Mouse (Mus musculus): Measurements from ENCODE around the gene Aldh3b2. TPM values are rescaled to one million over a fixed set of nuclear protein-coding genes. Genes with fewer than 3 reads are reported as not detected.

Aldh3b2 gene
- polyA plus RNA-seq (2015; fragmentation: Nextera tagmentation; extraction: Ambion mirVana): 44.0 and 68.7 TPM in 2 replicates

DNA sequence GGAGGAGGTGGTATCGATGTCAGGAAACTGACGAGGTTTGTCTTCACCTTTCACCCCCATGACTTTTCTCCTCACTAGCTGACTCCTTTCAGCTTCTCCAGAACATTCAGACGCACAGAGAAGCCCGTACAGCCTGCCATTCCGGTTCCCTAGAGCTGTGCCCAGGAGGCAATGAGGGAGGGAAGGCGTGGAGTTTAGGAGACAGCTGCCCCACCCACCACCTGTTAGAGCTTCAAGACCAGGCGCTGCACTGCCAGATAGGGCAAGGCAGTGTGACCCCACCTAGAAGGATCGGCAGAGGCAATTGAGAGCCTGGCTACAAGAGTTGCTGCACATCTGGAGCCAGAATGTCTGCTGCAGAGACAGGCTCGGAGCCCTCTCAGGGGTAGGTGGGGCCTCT lies at the start of gene Aldh3b2:
Gene Aldh3b2, plus strand, starts transcription at position 100 of the 400 bp plus-strand sequence.
- no peaks in the 10 kb centered on the region for H3K9me3 ChIP-seq (replicated peaks; ENCODE audit: control insufficient read depth, low read length)
- 0 out of 2 replicates have a peak within 1 kb of the TSS, but pooled peaks have one; percentile 43 for H3K9ac ChIP-seq (ENCODE audit: low read length)
- WGBS: 26% methylated on average over 9 of the region's 9 CpGs
- H3K27me3 ChIP-seq (ENCODE audit: control insufficient read depth, insufficient read depth, low read length): no peaks in the 10 kb centered on the region
- H3K27ac ChIP-seq (ENCODE audit: low read length): peak within 1 kb of the TSS; percentile 40
- ATAC-seq (ENCODE audit: insufficient read depth, low FRiP score): peak; percentile 87; the same call in 1 of the 2 replicates
- peak within 1 kb of the TSS; percentile 3 for H3K4me3 ChIP-seq (replicated peaks; ENCODE audit: low read length)
- no peaks in the 10 kb centered on the region for H3K36me3 ChIP-seq (ENCODE audit: control insufficient read depth, insufficient read depth, low read length)
- H3K4me1 ChIP-seq (ENCODE audit: control insufficient read depth, insufficient read depth, low read length): peaks cover 4% of the 10 kb centered on the region; the same call in 1 of the 2 replicates
- H3K4me2 ChIP-seq (ENCODE audit: low read depth, low read length): peak within 1 kb of the TSS; percentile 17; the same call in 1 of the 2 replicates

DNA sequence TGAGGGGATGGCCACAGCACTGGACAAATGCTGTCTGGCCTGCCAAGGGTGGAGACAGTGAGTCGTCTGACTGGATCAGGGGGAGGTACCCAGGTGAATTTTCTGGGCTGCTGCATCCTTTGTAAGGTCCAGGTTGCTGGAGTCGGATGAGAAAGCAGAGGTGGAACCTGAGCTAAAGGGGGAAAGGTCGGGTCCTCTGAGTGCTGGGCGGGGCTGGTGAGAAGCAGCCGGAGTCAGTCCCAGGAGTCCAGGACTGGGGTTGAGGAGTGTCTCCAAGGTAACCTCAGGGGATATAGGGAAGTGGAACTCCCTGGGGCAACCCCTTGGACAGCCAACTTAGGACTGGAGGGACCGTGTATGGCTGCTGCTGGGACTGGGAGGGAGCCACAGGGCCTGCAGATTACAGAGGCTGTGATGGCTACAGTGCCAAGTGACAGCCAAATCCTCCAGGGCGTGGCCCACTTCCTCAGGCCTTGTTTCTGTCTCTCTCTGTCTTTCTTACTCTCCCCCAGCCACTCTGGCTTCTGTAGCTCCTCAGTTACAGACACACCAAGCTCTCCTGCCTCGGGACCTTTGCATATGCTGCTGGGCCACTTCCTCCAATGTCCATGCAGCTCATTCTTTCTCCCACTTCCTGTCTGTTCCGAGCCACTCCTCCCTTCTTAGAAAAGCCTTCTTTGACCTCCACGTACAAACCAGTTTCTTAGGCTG lies 49.3 kb upstream of the Aldh3b2 start:
- peak overlapping the region; percentile 34 for H3K27ac ChIP-seq (ENCODE audit: low read length)
- WGBS: 49% methylated on average over 10 of the region's 10 CpGs
- H3K27me3 ChIP-seq (ENCODE audit: control insufficient read depth, insufficient read depth, low read length): no peaks in the 10 kb centered on the region
- H3K4me3 ChIP-seq (replicated peaks; ENCODE audit: low read length): no peak overlapping the region
- H3K9me3 ChIP-seq (replicated peaks; ENCODE audit: control insufficient read depth, low read length): no peaks in the 10 kb centered on the region
- H3K36me3 ChIP-seq (ENCODE audit: control insufficient read depth, insufficient read depth, low read length): no peaks in the 10 kb centered on the region
- H3K4me2 ChIP-seq (ENCODE audit: low read depth, low read length): no peak overlapping the region
- no peak for ATAC-seq (ENCODE audit: insufficient read depth, low FRiP score)
- no peak overlapping the region for H3K9ac ChIP-seq (ENCODE audit: low read length)
- peaks cover 8% of the 10 kb centered on the region; the same call in 1 of the 2 replicates for H3K4me1 ChIP-seq (ENCODE audit: control insufficient read depth, insufficient read depth, low read length)

DNA sequence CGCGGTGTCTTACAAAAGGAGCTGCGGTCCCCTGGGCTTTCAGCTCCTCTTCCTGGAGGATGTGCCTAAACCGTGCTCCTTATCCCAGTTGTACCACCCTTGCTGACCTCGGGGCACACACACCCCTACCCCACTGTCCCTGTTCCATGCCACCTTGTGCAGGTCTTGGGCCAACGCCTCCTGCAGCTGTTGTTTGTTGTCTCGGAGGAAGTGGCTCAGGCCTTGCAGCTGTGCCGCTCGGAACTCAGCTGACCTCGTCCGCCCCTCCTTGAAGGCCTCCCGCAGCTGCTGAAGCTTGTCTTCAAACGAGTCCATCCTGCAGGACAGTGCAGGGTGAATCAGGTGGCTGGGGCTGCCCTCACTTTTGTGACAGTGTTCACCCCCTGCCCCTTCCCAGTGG lies 48.5 kb upstream of the Aldh3b2 start:
- ATAC-seq (ENCODE audit: insufficient read depth, low FRiP score): 0 out of 2 replicates have a peak, but pooled peaks have one; percentile 27
- no peaks in the 10 kb centered on the region for H3K36me3 ChIP-seq (ENCODE audit: control insufficient read depth, insufficient read depth, low read length)
- H3K9ac ChIP-seq (ENCODE audit: low read length): no peak overlapping the region
- no peak overlapping the region for H3K4me3 ChIP-seq (replicated peaks; ENCODE audit: low read length)
- peaks cover 8% of the 10 kb centered on the region; the same call in 1 of the 2 replicates for H3K4me1 ChIP-seq (ENCODE audit: control insufficient read depth, insufficient read depth, low read length)
- 49% methylated on average over 13 of the region's 13 CpGs for WGBS
- H3K4me2 ChIP-seq (ENCODE audit: low read depth, low read length): no peak overlapping the region
- no peaks in the 10 kb centered on the region for H3K27me3 ChIP-seq (ENCODE audit: control insufficient read depth, insufficient read depth, low read length)
- H3K27ac ChIP-seq (ENCODE audit: low read length): peak overlapping the region; percentile 34
- no peaks in the 10 kb centered on the region for H3K9me3 ChIP-seq (replicated peaks; ENCODE audit: control insufficient read depth, low read length)

DNA sequence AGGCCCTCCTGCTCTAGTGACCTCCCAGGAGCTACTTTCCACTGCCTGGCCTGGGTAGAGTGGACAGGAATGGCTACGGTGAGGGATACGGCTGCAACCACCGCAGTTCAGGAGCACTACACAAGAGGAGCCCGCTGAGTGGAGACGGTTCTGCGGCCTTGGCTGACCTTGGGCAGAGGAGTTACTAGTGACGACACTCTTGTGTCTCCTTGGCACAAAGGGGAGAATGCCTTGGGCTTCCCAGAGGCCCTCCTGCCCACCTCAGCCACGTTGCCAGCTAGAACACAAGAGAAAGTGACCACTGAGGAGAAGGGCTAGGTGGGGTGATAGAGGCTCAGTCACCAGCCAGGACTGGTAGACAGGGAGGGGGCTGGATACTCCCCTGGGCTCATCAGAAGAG lies 47.9 kb upstream of the Aldh3b2 start:
- Histone ChIP-seq H3K4me2 (ENCODE audit: low read depth, low read length) (no peak overlapping the region), H3K9ac (ENCODE audit: low read length) (no peak overlapping the region), H3K27me3 (ENCODE audit: control insufficient read depth, insufficient read depth, low read length) (no peaks in the 10 kb centered on the region), H3K4me3 (replicated peaks; ENCODE audit: low read length) (no peak overlapping the region), H3K36me3 (ENCODE audit: control insufficient read depth, insufficient read depth, low read length) (no peaks in the 10 kb centered on the region), H3K4me1 (ENCODE audit: control insufficient read depth, insufficient read depth, low read length) (peaks cover 8% of the 10 kb centered on the region; the same call in 1 of the 2 replicates), H3K9me3 (replicated peaks; ENCODE audit: control insufficient read depth, low read length) (no peaks in the 10 kb centered on the region), H3K27ac (ENCODE audit: low read length) (peak overlapping the region; percentile 34)
- WGBS: 74% methylated on average over 8 of the region's 8 CpGs
- no peak for ATAC-seq (ENCODE audit: insufficient read depth, low FRiP score)

DNA sequence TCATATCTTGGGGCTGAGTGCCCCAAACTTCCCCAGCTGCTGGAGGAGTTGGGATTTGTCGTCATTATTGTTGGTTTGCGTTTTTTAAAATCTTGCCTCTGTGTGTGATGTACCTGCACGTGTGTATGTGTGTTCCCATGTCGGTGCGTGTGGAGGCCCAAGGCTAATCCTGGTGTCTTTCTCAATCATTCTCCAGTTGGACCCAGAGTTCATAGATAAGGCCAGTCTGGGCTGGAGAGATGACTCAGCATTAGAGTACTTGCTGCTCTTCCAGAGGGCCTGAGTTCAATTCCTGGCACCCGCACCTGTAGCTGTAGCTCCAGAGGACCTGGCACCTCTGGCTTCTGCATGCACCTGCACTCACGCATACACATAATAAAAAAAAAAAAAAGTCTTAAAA lies 47.3 kb upstream of the Aldh3b2 start:
- Histone ChIP-seq H3K4me2 (ENCODE audit: low read depth, low read length) (no peak overlapping the region), H3K9ac (ENCODE audit: low read length) (no peak overlapping the region), H3K9me3 (replicated peaks; ENCODE audit: control insufficient read depth, low read length) (no peaks in the 10 kb centered on the region), H3K27me3 (ENCODE audit: control insufficient read depth, insufficient read depth, low read length) (no peaks in the 10 kb centered on the region), H3K27ac (ENCODE audit: low read length) (no peak overlapping the region), H3K4me1 (ENCODE audit: control insufficient read depth, insufficient read depth, low read length) (peaks cover 13% of the 10 kb centered on the region; the same call in 1 of the 2 replicates), H3K4me3 (replicated peaks; ENCODE audit: low read length) (no peak overlapping the region), H3K36me3 (ENCODE audit: control insufficient read depth, insufficient read depth, low read length) (no peaks in the 10 kb centered on the region)
- WGBS: 89% methylated on average over 7 of the region's 7 CpGs
- no peak for ATAC-seq (ENCODE audit: insufficient read depth, low FRiP score)

DNA sequence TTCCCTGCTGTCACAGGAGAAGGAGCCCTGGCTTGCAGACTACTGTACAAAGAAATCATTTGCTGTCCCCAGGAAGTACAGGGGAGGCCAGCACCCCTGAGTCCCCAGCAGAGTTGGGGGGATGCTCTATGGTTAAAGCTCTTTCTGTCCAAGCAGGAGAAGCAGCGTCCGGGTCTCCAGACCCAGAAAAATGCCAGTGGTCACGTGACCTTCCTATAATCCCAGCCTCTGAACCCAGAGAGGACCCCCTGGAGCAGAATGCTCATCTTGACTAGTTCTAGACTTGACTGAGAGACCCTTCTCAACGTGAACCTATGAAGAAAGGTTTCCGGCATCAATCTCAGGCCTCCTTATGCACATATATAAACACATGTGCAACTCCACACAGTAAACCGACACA lies 46.3 kb upstream of the Aldh3b2 start:
- Histone ChIP-seq H3K36me3 (ENCODE audit: control insufficient read depth, insufficient read depth, low read length) (no peaks in the 10 kb centered on the region), H3K9ac (ENCODE audit: low read length) (no peak overlapping the region), H3K9me3 (replicated peaks; ENCODE audit: control insufficient read depth, low read length) (no peaks in the 10 kb centered on the region), H3K4me2 (ENCODE audit: low read depth, low read length) (no peak overlapping the region), H3K4me3 (replicated peaks; ENCODE audit: low read length) (no peak overlapping the region), H3K27me3 (ENCODE audit: control insufficient read depth, insufficient read depth, low read length) (no peaks in the 10 kb centered on the region), H3K4me1 (ENCODE audit: control insufficient read depth, insufficient read depth, low read length) (peaks cover 23% of the 10 kb centered on the region; the same call in 1 of the 2 replicates), H3K27ac (ENCODE audit: low read length) (no peak overlapping the region)
- 81% methylated on average over 6 of the region's 6 CpGs for WGBS
- no peak for ATAC-seq (ENCODE audit: insufficient read depth, low FRiP score)

DNA sequence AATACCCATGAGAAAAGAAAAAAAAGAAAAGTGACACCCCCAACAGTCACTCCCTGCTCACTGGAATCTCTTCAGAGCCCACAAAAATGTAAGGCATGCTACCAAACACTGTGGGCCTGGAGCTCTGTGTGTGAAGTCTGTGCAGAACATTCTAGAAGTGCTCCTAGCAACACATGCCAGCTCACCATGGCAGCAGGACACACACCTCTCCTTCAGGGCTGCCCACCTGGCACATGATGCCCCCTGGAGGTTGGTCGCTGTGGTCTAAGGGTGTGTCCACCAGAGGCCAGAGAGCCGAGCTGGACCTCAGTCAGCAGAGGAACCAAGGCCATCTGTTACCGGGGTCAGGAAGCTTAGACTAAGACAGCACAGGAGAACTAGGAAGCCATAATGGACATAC lies 45.8 kb upstream of the Aldh3b2 start:
- no peaks in the 10 kb centered on the region for H3K27me3 ChIP-seq (ENCODE audit: control insufficient read depth, insufficient read depth, low read length)
- WGBS: 56% methylated on average over 3 of the region's 3 CpGs
- H3K36me3 ChIP-seq (ENCODE audit: control insufficient read depth, insufficient read depth, low read length): no peaks in the 10 kb centered on the region
- H3K4me1 ChIP-seq (ENCODE audit: control insufficient read depth, insufficient read depth, low read length): peaks cover 23% of the 10 kb centered on the region; the same call in 1 of the 2 replicates
- no peak overlapping the region for H3K4me3 ChIP-seq (replicated peaks; ENCODE audit: low read length)
- no peak overlapping the region for H3K27ac ChIP-seq (ENCODE audit: low read length)
- ATAC-seq (ENCODE audit: insufficient read depth, low FRiP score): no peak
- H3K4me2 ChIP-seq (ENCODE audit: low read depth, low read length): no peak overlapping the region
- no peaks in the 10 kb centered on the region for H3K9me3 ChIP-seq (replicated peaks; ENCODE audit: control insufficient read depth, low read length)
- H3K9ac ChIP-seq (ENCODE audit: low read length): no peak overlapping the region

DNA sequence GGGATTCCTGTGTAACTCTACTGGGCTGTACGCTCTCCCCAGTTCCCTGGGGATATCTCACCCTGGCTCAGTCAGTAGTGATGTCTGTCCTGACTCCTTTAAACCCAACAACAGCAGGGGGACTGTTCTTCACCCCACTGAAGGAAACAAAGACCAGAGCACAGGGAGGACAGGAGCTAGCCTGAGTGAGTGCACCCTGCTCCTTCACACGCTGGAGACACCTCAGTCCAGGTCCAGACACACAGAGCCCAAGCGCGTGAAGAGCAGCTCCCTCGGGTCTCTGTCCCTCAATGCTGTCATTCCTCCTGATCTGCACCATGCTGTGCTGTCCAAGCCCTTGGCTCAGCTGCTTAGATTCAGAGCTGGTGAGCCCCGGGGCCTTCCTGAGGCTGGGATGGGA lies 45.4 kb upstream of the Aldh3b2 start:
- H3K4me2 ChIP-seq (ENCODE audit: low read depth, low read length): no peak overlapping the region
- 65% methylated on average over 6 of the region's 6 CpGs for WGBS
- H3K36me3 ChIP-seq (ENCODE audit: control insufficient read depth, insufficient read depth, low read length): no peaks in the 10 kb centered on the region

DNA sequence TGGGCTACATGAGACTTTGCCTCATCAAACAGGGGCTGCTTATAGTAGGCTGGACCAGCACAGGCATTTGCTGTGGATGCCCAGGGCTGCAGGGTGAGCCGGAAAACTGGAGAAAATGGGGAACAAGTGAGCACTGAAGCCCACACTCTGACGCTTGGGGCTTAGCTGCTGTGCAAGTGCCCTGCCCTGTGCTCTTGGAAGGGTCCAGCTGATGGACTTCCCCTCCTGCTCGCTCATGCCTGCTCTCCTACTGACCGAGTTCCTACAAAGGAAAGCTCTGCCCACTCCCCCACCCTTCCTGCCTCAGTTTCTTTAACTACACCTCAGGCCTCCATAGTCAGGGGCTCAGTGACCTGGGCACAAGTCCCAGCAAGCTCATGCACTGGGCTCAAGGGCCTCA lies 44.1 kb upstream of the Aldh3b2 start:
- no peak overlapping the region for H3K9ac ChIP-seq (ENCODE audit: low read length)
- no peak overlapping the region for H3K4me2 ChIP-seq (ENCODE audit: low read depth, low read length)
- no peak for ATAC-seq (ENCODE audit: insufficient read depth, low FRiP score)
- 81% methylated on average over 4 of the region's 4 CpGs for WGBS
- no peaks in the 10 kb centered on the region for H3K9me3 ChIP-seq (replicated peaks; ENCODE audit: control insufficient read depth, low read length)
- H3K36me3 ChIP-seq (ENCODE audit: control insufficient read depth, insufficient read depth, low read length): no peaks in the 10 kb centered on the region
- H3K4me1 ChIP-seq (ENCODE audit: control insufficient read depth, insufficient read depth, low read length): peaks cover 23% of the 10 kb centered on the region; the same call in 1 of the 2 replicates
- H3K27ac ChIP-seq (ENCODE audit: low read length): no peak overlapping the region
- H3K4me3 ChIP-seq (replicated peaks; ENCODE audit: low read length): no peak overlapping the region
- H3K27me3 ChIP-seq (ENCODE audit: control insufficient read depth, insufficient read depth, low read length): no peaks in the 10 kb centered on the region

More for the DNA sequence above, 45.4 kb upstream of the Aldh3b2 start:
- no peak for ATAC-seq (ENCODE audit: insufficient read depth, low FRiP score)
- Histone ChIP-seq H3K27me3 (ENCODE audit: control insufficient read depth, insufficient read depth, low read length) (no peaks in the 10 kb centered on the region), H3K9me3 (replicated peaks; ENCODE audit: control insufficient read depth, low read length) (no peaks in the 10 kb centered on the region), H3K4me3 (replicated peaks; ENCODE audit: low read length) (no peak overlapping the region), H3K4me1 (ENCODE audit: control insufficient read depth, insufficient read depth, low read length) (peaks cover 23% of the 10 kb centered on the region; the same call in 1 of the 2 replicates), H3K9ac (ENCODE audit: low read length) (no peak overlapping the region), H3K27ac (ENCODE audit: low read length) (no peak overlapping the region)
